Mouse (Mus musculus): ENCODE results near the gene Cuedc1.

The Cuedc1 gene

GRCm38 (mm10) chr11:88240736-88241353, 143.0 kb downstream of the Cuedc1 start:
- no peak for DNase-seq (ENCODE audit: low read depth, low spot score)

- DNase-seq (ENCODE audit: low read depth, low spot score) = no peak
Measured at GRCm38 (mm10) chr11:88241468-88242301, 143.8 kb downstream of the Cuedc1 start.
